Mouse (Mus musculus): Measurements from ENCODE around the gene Ptger4. TPM values are rescaled to one million over a fixed set of nuclear protein-coding genes. Genes with fewer than 3 reads are reported as not detected.

Ptger4 gene
- 1 to 10 TPM in 1 of 2 experiments, under 1 TPM in 1; 0.82 to 1.1 TPM for total RNA-seq (2021)
- long read RNA-seq, experiment 1, partial matches to known transcripts = 1 of 3 reads
- long read RNA-seq, experiment 1, other reads (novel, unspliced or antisense) = 2 of 3 reads
- long read RNA-seq, experiment 2, partial matches to known transcripts = 0 of 2 reads
- long read RNA-seq, experiment 2, other reads (novel, unspliced or antisense) = 2 of 2 reads

DNA sequence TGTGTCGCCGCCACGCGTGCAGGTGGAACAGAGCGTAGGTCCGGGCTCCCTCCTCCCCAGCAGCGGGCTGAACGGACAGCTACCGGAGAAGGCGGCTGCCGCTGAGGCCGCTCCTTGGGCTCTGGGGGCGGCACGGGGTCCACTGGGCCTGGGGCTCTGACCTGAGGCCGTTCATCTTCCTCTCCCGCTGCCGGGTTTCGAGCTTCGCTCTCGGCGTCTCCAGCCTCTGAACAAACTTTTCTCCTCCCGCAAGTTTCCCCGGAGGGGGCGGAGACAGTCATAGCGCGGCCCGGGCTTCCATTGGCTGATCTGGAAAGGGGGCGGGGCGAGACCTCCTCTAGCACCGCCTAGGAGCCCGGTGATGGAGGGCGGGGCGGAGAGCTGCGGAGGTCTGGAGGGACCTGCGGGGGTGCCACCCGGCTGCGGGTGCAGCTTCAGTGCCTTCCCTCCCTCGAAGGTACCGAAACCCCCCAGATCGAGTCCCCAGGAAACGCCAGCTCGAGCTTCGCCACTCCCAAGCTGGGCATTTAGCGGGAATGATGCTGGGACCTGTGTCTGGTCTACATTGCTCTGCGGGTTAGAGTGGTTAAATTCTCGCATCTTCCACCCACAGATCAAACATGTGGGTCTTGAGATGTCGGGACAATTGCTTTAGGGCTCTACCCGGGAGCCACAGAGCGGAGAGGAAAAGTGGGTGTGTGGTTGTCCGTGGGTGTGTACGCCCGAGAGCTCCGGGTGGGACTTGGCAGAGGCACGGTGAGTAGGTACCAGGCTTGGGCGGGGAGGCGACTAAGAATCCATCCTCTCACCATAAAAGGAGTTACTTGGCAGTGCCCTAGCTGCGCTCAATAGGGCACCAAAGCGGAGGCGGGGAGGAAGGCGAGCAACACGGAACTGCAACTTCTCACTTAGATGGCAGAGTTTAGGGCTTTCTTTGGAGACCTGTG lies at the start of gene Ptger4:
Gene Ptger4, minus strand, starts transcription at position 229 of the 947 bp plus-strand sequence.
- peak; percentile 77 to 78 for DNase-seq (ENCODE audit: low spot score in 2 of 2)
- no peak for TF ChIP-seq CTCF (conservative IDR thresholded peaks at IDR 0.05)
- Histone ChIP-seq H3K27ac (no peak within 1 kb of the TSS), H3K4me3 (peak within 1 kb of the TSS; percentile 70)

DNA sequence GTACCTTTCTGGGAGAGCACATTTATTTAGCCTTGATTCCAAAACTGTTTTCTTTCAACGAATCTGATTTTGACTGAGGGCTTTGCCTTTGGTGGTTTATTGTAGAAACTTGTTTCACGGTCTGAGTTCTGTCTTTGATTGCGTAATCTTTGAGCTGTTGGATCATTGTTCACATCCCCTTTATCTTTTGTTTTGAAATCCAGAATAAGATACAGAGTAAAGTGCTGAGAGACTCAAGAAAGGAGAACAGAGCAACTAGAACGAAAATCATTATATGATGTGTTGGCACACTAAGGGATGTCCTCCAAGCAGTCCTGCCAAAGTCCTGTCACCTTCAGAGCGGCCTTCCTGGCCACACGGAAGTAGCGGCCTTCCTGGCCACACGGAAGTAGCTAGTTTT lies 44.4 kb upstream of the Ptger4 start:
- TF ChIP-seq CTCF (conservative IDR thresholded peaks at IDR 0.05) = no peak
- no peak for DNase-seq (ENCODE audit: low spot score in 2 of 2)
- Histone ChIP-seq H3K4me3 (no peak overlapping the region), H3K27ac (no peak overlapping the region)

DNA sequence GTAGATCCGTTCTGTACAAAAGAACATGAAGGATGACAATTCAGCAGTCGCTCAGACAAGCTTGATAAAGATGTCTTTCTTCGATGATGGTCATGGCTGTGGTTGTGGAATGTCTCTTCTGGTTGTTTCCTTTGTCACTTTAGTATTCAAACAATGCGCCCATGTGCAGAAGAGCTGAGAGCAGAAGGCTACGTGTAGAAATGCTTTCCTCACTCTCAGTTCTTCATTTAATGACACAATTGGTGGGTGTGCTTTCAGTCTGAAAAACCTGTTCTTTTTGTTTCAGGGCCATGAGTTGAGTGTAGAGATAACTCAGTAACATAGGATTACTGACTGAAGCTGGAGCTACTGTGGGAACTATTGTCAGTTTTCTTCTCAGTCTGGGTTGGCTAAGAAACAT lies 43.1 kb upstream of the Ptger4 start:
- DNase-seq (ENCODE audit: low spot score in 2 of 2) = no peak
- Histone ChIP-seq H3K4me3 (no peak overlapping the region), H3K27ac (no peak overlapping the region)
- no peak for TF ChIP-seq CTCF (conservative IDR thresholded peaks at IDR 0.05)

DNA sequence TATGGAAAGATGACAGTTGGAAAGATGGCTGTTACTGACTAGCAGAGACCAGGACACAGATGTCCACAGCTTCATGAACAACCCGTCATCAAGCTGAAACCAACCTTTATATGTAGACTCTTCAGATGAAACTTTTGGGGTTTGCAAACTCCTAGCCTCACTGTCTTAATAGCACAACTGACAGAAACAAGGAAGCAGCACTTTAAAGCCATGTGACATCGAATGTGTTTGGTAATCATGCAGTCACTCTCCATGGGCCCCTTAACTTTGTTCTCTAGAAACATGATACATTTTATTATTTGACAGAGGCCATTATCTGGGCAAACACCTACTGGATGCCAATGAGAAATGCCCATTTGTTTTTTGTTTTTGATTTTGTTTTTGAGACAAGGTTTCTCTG lies 37.3 kb upstream of the Ptger4 start:
- no peak overlapping the region for H3K27ac ChIP-seq
- no peak for DNase-seq (ENCODE audit: low spot score in 2 of 2)
- no peak for TF ChIP-seq CTCF (conservative IDR thresholded peaks at IDR 0.05)
- H3K4me3 ChIP-seq = no peak overlapping the region

DNA sequence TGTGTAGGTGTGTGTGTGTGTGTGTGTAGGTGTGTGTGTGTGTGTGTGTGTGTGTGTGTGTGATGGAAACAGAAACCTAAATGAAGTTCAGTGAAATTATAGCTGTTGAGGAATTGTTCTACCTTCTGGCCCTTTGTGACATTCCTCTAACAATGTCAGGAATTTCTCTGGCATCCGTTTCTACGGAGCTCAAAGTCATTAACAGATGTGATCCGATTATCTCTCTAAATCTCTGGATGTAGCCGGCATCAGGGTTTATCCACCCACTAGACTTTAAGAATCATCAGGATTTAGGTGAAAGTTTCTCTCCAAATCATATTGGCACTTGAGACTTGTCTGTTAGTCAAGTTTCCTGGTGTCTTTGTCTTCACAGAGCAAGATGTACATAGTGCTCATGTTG lies 35.8 kb upstream of the Ptger4 start:
- no peak for TF ChIP-seq CTCF (conservative IDR thresholded peaks at IDR 0.05)
- Histone ChIP-seq H3K27ac (no peak overlapping the region), H3K4me3 (no peak overlapping the region)
- DNase-seq (ENCODE audit: low spot score in 2 of 2) = no peak

DNA sequence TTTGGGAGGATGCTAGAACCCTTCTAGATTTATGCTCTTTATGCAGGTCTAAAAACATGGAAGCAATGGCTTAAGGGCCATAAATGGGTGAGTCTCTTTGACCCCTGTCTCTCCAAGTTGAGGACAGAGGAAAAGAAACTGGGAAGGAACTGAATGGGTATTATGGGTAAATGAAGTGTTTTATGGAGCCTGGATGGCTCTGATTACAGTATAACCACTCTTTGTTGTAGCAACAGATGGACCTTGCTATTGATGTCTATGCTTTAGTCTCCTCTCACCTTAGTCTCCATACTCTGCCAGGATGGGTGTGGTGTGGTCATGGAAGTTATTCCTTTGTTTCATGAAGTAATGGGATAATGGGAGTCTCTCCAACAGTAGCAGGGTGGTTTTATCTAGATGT lies 34.5 kb upstream of the Ptger4 start:
- TF ChIP-seq CTCF (conservative IDR thresholded peaks at IDR 0.05) = no peak
- no peak for DNase-seq (ENCODE audit: low spot score in 2 of 2)
- H3K27ac ChIP-seq = no peak overlapping the region
- no peak overlapping the region for H3K4me3 ChIP-seq

DNA sequence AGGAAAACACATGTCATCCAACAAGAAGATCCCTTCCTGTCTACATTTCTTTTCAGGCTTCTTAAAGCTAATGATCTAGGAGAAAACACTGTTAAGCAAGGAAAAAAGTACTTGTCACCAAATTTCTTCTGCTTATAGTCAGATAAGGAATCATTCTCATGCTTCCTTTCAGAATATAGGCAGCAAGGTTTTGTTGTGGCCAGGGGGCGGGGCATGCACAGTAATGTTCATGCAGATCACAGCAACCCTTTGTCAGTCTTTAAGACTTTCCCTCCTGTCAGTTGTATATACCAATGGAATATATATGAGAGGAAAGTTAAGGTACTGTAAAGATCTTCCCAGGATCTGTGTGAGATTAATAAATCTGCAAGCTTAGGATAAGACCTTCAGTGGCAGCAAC lies 30.0 kb upstream of the Ptger4 start:
- Histone ChIP-seq H3K27ac (no peak overlapping the region), H3K4me3 (no peak overlapping the region)
- no peak for TF ChIP-seq CTCF (conservative IDR thresholded peaks at IDR 0.05)
- no peak for DNase-seq (ENCODE audit: low spot score in 2 of 2)

DNA sequence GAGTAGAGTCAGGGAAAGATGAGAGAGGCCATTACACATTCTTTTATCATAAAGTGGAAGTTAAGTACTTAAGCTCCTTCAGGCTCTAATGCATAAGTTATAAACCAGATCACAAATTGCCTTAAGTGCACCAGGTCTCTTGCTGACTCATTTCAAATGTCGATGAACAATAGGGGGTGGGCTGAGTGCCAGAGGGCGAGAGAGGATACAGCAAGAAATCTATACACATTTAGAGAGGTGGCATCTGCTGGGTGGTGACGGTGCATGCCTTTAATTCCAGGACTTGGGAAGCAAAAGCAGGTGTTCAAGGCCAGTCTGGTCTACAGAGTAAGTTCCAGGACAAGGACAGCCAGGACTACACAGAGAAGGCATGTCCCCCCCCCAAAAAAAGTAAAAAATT lies 22.1 kb upstream of the Ptger4 start:
- Histone ChIP-seq H3K4me3 (no peak overlapping the region), H3K27ac (no peak overlapping the region)
- no peak for TF ChIP-seq CTCF (conservative IDR thresholded peaks at IDR 0.05)
- DNase-seq (ENCODE audit: low spot score in 2 of 2) = no peak

DNA sequence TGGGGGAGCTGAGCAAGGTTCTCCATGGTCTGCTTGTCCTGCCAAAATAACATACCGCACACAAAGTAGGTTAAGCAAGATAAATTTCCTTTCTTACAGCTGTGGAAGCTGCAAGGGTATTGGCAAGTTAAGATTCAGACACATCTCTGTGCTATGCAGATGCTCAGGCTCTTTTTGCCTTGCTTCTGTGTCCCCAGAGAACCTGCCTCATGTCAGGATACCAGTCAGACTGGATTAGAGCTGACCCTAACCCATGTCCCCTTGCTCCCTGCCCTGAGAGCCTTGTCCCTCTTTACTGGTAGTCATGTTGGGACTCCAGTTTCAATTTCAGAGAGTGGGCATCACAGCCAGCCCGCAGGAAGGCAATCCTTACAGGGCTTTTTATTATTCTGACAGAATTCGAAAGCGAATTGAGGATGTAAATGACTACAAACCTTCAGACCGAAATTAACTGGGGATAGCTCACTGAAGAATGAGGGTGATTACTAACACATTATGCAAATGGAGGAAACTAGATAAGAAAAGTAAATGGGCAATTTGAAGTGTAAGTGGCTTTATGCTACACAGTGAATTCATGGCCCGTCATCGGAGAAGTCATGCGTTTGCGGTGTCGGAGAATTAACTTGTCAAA lies 19.0 kb upstream of the Ptger4 start:
- no peak for DNase-seq (ENCODE audit: low spot score in 2 of 2)
- Histone ChIP-seq H3K4me3 (no peak overlapping the region), H3K27ac (no peak overlapping the region)
- no peak for TF ChIP-seq CTCF (conservative IDR thresholded peaks at IDR 0.05)

DNA sequence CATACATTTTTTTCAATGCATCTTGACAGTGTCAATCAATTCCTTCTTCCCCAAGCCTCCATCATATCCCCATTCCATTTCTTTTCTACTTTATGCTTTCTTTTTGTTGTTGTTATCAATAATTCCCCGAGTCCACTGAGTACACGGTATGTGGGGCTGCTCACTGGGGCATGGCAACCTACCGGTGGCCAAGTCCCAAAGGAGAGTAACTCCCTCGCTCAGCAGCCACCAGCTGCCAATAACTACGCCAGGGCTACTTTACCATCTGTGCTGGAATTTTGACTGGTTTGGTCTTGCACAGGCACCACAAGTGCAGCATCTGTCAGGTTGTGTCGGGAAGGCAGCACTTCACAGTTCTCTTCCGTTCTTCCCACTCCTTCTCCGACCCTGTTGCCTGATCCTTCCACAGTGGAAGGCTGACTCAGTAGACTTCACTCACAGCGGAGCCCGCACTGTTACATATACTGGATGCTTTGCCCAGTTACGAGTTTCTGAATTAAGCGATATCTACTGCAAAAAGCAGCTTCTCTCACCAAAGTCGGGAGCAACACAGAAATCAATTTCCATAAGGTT lies 18.2 kb upstream of the Ptger4 start:
- H3K27ac ChIP-seq = no peak overlapping the region
- H3K4me3 ChIP-seq = no peak overlapping the region
- no peak for DNase-seq (ENCODE audit: low spot score in 2 of 2)
- TF ChIP-seq CTCF (conservative IDR thresholded peaks at IDR 0.05) = no peak

DNA sequence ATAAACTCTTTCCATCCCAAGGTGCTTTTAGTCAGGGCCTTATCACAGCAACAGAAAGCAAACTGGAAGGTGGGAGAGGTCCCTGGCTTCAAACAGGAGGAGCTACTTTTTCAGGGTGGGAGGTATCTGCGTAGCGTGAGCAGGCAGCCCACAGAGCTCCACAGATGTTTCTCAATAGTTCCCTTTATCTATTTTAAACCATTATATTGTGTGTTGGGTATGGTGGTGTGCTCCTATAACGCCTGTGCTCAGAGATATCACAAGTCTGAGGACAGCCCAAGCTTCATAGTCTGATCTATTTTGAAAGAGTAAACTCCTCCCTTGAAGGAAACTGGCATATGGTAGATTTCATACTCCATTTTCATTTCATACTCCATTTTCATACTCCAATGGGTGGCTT lies 17.0 kb upstream of the Ptger4 start:
- Histone ChIP-seq H3K27ac (no peak overlapping the region), H3K4me3 (no peak overlapping the region)
- no peak for TF ChIP-seq CTCF (conservative IDR thresholded peaks at IDR 0.05)
- no peak for DNase-seq (ENCODE audit: low spot score in 2 of 2)

DNA sequence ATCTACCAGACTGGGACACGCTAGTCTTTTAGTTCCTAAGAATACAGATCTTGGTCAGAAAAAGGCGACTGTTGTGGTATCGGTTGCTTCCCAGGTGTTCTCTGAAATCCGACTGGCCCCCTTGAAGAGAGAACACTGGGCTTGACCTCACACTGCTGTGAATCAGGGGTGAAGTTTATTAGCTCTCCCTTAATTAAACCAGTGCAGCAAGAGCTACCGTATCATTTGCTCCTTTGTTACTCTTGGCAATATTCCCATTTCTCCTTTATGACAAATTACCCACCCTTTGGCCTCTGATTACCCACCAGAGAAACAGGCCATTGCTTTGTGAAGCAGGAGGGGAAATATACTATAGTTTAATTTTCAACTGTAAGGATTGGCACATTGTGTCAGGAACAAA lies 16.2 kb upstream of the Ptger4 start:
- no peak for TF ChIP-seq CTCF (conservative IDR thresholded peaks at IDR 0.05)
- no peak overlapping the region for H3K4me3 ChIP-seq
- H3K27ac ChIP-seq = no peak overlapping the region
- no peak for DNase-seq (ENCODE audit: low spot score in 2 of 2)

DNA sequence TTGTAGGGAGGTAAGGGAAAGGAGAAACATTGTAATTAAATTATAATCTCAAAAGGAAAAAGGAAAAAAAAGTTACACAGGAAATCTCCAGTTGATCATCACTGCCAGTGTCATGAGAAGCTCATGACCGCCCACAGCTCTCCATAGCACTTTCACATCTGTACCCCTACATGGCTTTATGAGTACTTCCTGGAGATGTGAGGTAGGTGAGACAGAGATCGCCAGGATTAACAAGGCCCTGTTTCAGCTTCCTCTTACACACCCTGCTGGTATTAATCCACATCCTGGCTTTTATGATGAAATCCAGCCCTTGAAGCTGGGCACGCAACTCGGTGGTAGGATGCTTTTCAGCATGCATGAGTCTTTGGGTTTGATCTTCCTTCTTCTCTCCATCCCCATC lies 6.2 kb upstream of the Ptger4 start:
- no peak overlapping the region for H3K4me3 ChIP-seq
- no peak overlapping the region for H3K27ac ChIP-seq
- TF ChIP-seq CTCF (conservative IDR thresholded peaks at IDR 0.05) = no peak
- no peak for DNase-seq (ENCODE audit: low spot score in 2 of 2)

Measured in layer of hippocampus, adult 2 months (tissue).